Mouse (Mus musculus) adrenal gland, adult 2 months (tissue): ENCODE results near the gene Olfr1. TPM values are rescaled to one million over a fixed set of nuclear protein-coding genes. Genes with fewer than 3 reads are reported as not detected.

ENCODE experiments used
- DNase-seq: peaks from one replicate; pipeline ENCODE4 v3.0.0; 2021
- long read RNA-seq: library from polyadenylated mRNA; stranded (forward); transcript quantifications from one replicate; pipeline ENCODE4 v2.0.0, GENCODE M21; 2021
- polyA plus RNA-seq: library from polyadenylated mRNA; depleted of rRNA; stranded (reverse); fragments of >200 nt; gene quantifications from 2 replicates; pipeline ENCODE4 v1.2.3, GENCODE M21; 2012; rRNA removed
- total RNA-seq, 2 experiments: library from RNA; stranded (reverse); gene quantifications; 2 replicates each; pipeline ENCODE4 v1.2.3; 2021

Gene Olfr1
- total RNA-seq (not detected), polyA plus RNA-seq (not detected in 2 replicates)
- long read RNA-seq: 0 reads

DNA sequence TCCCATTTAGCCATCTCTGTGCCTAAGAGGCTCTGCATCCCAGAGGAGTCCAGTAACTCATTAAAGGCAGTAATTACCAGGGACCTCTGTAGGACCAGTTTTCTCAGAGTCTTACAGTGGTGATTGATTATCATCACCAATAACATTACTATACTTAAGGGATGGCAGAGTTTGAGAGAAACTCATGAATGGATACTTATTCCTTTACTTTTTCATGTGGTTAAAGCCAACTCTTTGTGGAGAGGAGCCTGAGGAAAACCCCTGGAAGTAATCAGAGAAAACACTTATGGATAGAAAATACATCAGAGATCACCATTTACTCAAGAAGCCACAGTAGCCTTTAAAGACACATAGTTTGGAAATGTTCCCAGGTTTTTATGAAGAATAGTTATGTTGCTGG lies at the start of gene Olfr1:
Gene Olfr1, minus strand, starts transcription at position 101 of the 400 bp plus-strand sequence.
- no peak for DNase-seq

DNA sequence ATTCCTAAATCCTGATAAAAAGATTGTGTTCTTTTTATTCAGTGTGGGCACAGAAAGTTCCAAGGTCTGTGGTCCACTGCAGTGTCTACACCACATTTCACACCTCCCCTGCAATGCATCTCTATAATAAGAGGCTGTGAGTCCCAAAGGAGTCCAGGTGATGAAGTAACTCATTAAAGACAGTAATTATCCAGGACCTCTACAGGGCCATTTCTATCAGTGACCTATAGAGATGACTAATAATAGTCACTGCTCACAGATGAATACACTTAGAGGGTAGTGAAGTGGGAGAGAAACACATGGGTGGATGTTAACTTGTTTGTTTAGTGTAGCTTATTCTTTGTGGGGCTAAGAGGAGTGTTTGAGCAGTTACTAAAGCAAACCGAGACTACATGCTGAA lies 29.0 kb upstream of the Olfr1 start, which contains the start of gene Olfr378:
Gene Olfr378, minus strand, starts transcription at position 101 of the 400 bp plus-strand sequence.
- DNase-seq: no peak

DNA sequence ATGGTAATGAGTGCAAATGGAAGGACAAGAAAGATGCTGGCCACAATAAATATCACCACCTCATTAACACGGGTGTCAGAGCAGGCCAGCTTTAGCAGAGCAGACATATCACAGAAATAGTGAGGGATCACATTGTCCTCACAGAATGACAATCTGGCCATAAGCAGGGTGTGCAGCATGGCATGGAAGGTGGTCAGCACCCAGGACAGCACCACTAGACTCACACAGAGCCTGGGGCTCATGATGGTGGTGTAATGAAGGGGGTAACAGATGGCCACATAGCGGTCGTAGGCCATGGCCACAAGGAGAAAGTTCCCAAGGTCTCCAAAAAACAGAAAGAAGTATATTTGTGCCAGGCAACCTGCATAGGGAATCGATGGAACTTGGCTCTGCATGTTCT lies 4.0 kb downstream of the Olfr1 start:
- no peak for DNase-seq

DNA sequence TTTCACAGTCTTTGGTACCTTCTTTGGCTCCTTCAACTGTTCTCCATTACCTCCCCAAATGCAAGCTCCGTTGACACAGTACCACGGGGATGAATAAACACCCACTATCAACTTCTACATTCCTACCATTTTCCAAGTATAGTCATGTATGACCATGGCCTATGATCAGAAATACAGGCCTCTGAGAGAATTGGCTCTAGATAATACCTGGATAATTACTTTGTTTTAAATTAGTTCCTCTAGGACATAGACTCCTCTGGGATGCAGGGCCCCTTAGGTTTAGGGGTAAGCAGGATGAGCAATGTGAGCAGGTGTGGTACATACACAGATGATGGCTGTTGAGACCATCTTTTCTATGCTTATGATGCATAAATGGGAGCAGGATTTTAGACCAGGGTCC lies 28.5 kb downstream of the Olfr1 start, which contains the start of gene Olfr376:
Gene Olfr376, plus strand, starts transcription at position 301 of the 400 bp plus-strand sequence.
- DNase-seq: no peak

DNA sequence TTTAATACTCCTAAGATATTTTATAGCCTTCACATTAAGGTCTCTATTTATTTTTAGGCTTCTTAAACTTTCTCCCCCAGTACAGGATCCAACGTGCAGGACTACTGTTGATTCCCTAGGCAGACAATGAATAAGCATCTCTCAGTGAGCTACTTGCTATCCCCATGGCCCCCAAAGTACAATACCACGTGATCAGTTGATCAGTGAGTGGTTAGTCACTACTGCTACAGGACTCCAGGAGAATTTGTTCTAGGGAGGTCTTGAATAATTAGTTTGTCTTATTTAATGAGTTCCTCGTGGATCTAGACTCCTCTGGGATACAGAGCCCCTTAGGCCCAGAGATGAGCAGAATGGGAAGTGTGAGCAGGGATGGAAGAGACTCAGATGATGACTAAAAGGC lies 48.9 kb downstream of the Olfr1 start, which contains the start of gene Olfr20:
Gene Olfr20, plus strand, starts transcription at position 301 of the 400 bp plus-strand sequence.
- no peak for DNase-seq

Other genes starting within 250 kb of the Olfr1 start
- gene P2rx5, start 239.2 kb downstream of the Olfr1 start, total RNA-seq: 10 to 100 TPM in 1 of 2 experiments, 1 to 10 TPM in 1; 4.4 to 10.9 TPM
- 2.3 and 2.9 TPM in 2 replicates for gene P2rx5, start 239.2 kb downstream of the Olfr1 start, polyA plus RNA-seq
- 10 to 100 TPM; 86.1 to 88.7 TPM for gene Emc6, start 222.6 kb downstream of the Olfr1 start, total RNA-seq
- gene Emc6, start 222.6 kb downstream of the Olfr1 start, polyA plus RNA-seq: 91.0 and 117 TPM in 2 replicates
- gene Tax1bp3, start 222.5 kb downstream of the Olfr1 start, total RNA-seq: 10 to 100 TPM; 71.0 to 87.8 TPM
- 71.0 and 77.0 TPM in 2 replicates for gene Tax1bp3, start 222.5 kb downstream of the Olfr1 start, polyA plus RNA-seq
- 10 to 100 TPM; 16.8 to 18.3 TPM for gene Ctns, start 200.6 kb downstream of the Olfr1 start, total RNA-seq
- 11.1 and 12.5 TPM in 2 replicates for gene Ctns, start 200.6 kb downstream of the Olfr1 start, polyA plus RNA-seq
- gene Shpk, start 200.2 kb downstream of the Olfr1 start, total RNA-seq: 10 to 100 TPM in 1 of 2 experiments, 1 to 10 TPM in 1; 8.8 to 12.4 TPM
- gene Shpk, start 200.2 kb downstream of the Olfr1 start, polyA plus RNA-seq: 10.0 and 10.9 TPM in 2 replicates
- gene Trpv1, start 165.3 kb downstream of the Olfr1 start, total RNA-seq: under 1 TPM; 0.21 to 0.26 TPM
- gene Trpv1, start 165.3 kb downstream of the Olfr1 start, polyA plus RNA-seq: 0.62 and 1.0 TPM in 2 replicates
- under 1 TPM; 0.12 to 0.14 TPM for gene Trpv3, start 132.2 kb downstream of the Olfr1 start, total RNA-seq
- 0.04 and 0.09 TPM in 2 replicates for gene Trpv3, start 132.2 kb downstream of the Olfr1 start, polyA plus RNA-seq
- gene Aspa, start 70.0 kb downstream of the Olfr1 start, total RNA-seq: 10 to 100 TPM; 12.9 to 27.6 TPM
- gene Aspa, start 70.0 kb downstream of the Olfr1 start, polyA plus RNA-seq: 0.48 and 0.59 TPM in 2 replicates
- gene Gm49340, start 69.9 kb downstream of the Olfr1 start, total RNA-seq: not detected
- gene Gm49340, start 69.9 kb downstream of the Olfr1 start, polyA plus RNA-seq: 0.04 TPM in 1 of 2 replicates, not detected in the other
- 1 to 10 TPM; 1.1 to 1.5 TPM for gene Spata22, start 69.9 kb downstream of the Olfr1 start, total RNA-seq
- gene Spata22, start 69.9 kb downstream of the Olfr1 start, polyA plus RNA-seq: not detected in 2 replicates
- gene Olfr20, start 48.8 kb downstream of the Olfr1 start, total RNA-seq: not detected
- gene Olfr20, start 48.8 kb downstream of the Olfr1 start, polyA plus RNA-seq: 0.22 and 0.31 TPM in 2 replicates
- gene Olfr376, start 28.4 kb downstream of the Olfr1 start, total RNA-seq: not detected
- not detected in 2 replicates for gene Olfr376, start 28.4 kb downstream of the Olfr1 start, polyA plus RNA-seq
- gene Olfr378, start 28.9 kb upstream of the Olfr1 start, total RNA-seq: not detected
- gene Olfr378, start 28.9 kb upstream of the Olfr1 start, polyA plus RNA-seq: not detected in 2 replicates
- gene Olfr380, start 57.9 kb upstream of the Olfr1 start, total RNA-seq: not detected
- not detected in 2 replicates for gene Olfr380, start 57.9 kb upstream of the Olfr1 start, polyA plus RNA-seq
- not detected for gene Olfr381, start 92.0 kb upstream of the Olfr1 start, total RNA-seq
- not detected in 2 replicates for gene Olfr381, start 92.0 kb upstream of the Olfr1 start, polyA plus RNA-seq
- not detected for gene Olfr382, start 117.6 kb upstream of the Olfr1 start, total RNA-seq
- not detected in 2 replicates for gene Olfr382, start 117.6 kb upstream of the Olfr1 start, polyA plus RNA-seq
- not detected for gene Olfr385, start 193.4 kb upstream of the Olfr1 start, total RNA-seq
- not detected in 2 replicates for gene Olfr385, start 193.4 kb upstream of the Olfr1 start, polyA plus RNA-seq
- gene Olfr384, start 199.0 kb upstream of the Olfr1 start, total RNA-seq: not detected
- gene Olfr384, start 199.0 kb upstream of the Olfr1 start, polyA plus RNA-seq: not detected in 2 replicates